Mouse (Mus musculus) heart, postnatal 0 days (tissue): ENCODE measurements at regions not wholly inside any gene's neighbourhood (a gene's known extent, or its start where the extent isn't known, plus 50 kb on each side); places are given as distances from the start of the nearest gene placed in this dataset.

ENCODE experiments used
- CTCF ChIP-seq: IDR thresholded peaks from 2 replicates; pipeline ENCODE4 v1.5.1; 2016; ENCODE audit warnings: antibody characterized with exemption, control low read depth, low read depth
- EP300 ChIP-seq: IDR thresholded peaks from 2 replicates; pipeline ENCODE4 v1.6.1; 2016; ENCODE audit warnings: antibody characterized with exemption, low read depth

- TF ChIP-seq CTCF: peak; percentile 31
- no peak for TF ChIP-seq EP300
These were observed 107.5 kb downstream of the Nab1 start for GRCm38 (mm10) chr1:52392933-52393332.
